Mouse (Mus musculus) MEL (cell line): ENCODE measurements around the gene Rbm45. TPM values are rescaled to one million over a fixed set of nuclear protein-coding genes. Genes with fewer than 3 reads are reported as not detected.

Source experiments
- polyA plus RNA-seq, 2 experiments: library from polyadenylated mRNA; stranded (reverse) in 1 of 2; unstranded in 1 of 2; fragments of >175 nt in 1 of 2; fragments of >200 nt in 1 of 2; gene quantifications; 2 replicates each; pipeline versions ENCODE4 v1.2.1 to v1.2.4; 2012; ENCODE audit warnings: low replicate concordance in 2 of 2, low read depth in 1 of 2; ENCODE audit not compliant: insufficient read length in 2 of 2, insufficient read depth in 1 of 2, missing spikeins in 1 of 2
- total RNA-seq: library from RNA; depleted of rRNA; stranded (reverse); fragments of 300-350 nt; gene quantifications from 2 replicates; pipeline ENCODE4 v1.2.3, GENCODE M21; 2012; rRNA removed

The Rbm45 gene
- total and polyA plus RNA-seq, 3 experiments, result 38.8 to 39.4 TPM; not detected in 1

Other genes starting within 250 kb of the Rbm45 start
- not detected in 2 replicates for gene Pde11a, start 31.2 kb upstream of the Rbm45 start, total RNA-seq
- not detected for gene Pde11a, start 31.2 kb upstream of the Rbm45 start, polyA plus RNA-seq
- gene Cyct, start 9.5 kb upstream of the Rbm45 start, total RNA-seq, result not detected in 2 replicates
- gene Cyct, start 9.5 kb upstream of the Rbm45 start, polyA plus RNA-seq, result under 1 TPM in 1 of 2 experiments, not detected in 1; 0.33 TPM
- gene Osbpl6, start 36.5 kb downstream of the Rbm45 start, total RNA-seq, result not detected in 2 replicates
- under 1 TPM in 1 of 2 experiments, not detected in 1; 0.04 TPM for gene Osbpl6, start 36.5 kb downstream of the Rbm45 start, polyA plus RNA-seq